Mouse (Mus musculus) right cerebral cortex, adult 18-20 months (tissue): ENCODE data around the gene Tpgs1.
"Not testable (repeated sequence)": the region's sequence is repeated elsewhere in the genome, so short reads cannot be mapped to it uniquely, and the experiment has no call there.

Experiments
- DNase-seq: peaks from one replicate; pipeline ENCODE4 v3.0.0; 2022; ENCODE audit warnings: mixed read lengths

Gene Tpgs1

DNA sequence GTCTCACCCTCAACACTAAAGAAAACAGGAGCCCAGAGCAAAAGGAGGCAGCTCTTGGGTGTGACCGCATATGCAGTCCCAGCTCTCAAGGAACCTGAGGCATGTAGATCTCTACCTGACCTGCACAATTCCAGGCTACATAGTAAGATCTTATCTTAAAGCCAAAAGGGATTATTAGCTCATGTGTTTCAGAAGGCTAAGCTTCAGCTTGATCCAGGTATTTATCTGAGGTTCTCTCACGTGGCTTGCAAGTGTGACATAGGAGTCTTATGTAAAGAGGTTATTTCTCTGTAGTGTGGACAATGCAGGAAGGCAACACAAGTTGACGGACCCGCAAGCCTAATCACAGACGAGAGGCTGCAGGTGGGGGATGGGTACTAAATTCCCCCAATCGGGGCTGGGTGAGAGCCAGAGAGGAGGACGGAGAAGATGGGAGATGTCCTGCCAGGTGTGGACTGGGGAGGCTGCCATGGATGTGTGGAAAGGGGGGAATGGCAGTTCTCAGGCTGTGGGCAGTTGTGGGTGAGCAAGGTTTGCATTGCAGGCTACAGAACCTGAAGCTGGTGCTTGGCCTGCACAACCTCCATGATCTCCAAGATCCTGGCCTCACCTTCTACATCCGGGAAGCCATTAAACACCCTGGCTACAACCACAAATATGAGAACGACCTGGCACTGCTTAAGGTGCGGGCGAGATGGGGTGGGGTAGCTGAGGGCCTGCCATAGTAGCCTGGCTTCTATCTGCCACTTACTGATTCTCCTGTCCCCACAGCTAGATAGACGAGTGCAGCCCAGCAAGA, 24.6 kb downstream of the Tpgs1 start:
- DNase-seq = no peak

GRCm38 (mm10) chr10:79694379-79694655, 25.1 kb downstream of the Tpgs1 start:
- DNase-seq = no peak

- peak; percentile 63 for DNase-seq
Observed at GRCm38 (mm10) chr10:79695231-79696128, 26.3 kb downstream of the Tpgs1 start.

DNA sequence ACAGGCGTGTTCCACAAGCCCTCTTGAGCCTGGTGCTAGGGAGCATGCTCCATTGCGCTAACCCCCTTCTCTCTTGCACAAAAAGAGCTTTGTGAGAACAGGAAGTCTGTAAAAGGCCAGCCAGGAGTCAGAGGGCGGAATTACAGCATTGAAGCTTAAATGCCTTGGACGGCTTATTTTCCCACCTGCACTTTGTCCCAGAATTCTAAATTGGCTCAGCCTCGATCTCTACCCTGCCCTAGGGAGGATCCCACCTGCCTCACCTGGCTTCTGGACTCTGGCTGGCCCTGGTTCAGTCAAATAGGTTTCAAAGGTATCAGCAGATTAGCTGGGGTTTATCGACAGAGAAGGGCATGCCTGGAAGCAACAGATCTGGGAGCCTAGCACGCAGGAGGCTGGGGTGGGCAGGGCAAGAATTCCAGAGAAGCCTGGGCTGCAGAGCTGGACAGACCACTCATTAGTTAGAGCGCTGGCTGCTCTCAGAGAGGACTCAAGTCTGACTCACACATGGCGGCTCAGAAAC, 27.0 kb downstream of the Tpgs1 start:
- no peak for DNase-seq

- no peak for DNase-seq
Observed at GRCm38 (mm10) chr10:79697916-79698315, 28.7 kb downstream of the Tpgs1 start.

DNA sequence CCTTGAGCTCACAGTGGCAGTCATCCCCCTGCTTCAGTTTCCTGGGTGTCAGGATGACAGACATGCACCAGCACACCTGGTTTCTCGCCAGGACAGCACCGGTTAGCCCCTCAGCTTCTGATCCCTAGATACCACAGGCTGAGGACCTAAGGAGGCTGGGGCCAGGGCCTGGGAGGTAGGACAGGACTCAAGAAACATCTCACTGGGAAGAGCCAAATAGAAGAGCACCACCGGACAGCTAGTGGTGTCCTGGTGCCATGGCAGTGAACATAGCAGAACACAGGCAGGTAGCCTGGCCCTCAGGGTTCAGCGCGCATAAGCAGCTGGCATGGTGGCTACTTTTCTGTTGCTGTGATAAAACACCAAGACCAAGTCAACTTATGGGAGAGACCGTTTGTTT, 29.3 kb downstream of the Tpgs1 start:
- DNase-seq = no peak

- no peak for DNase-seq
Observed at GRCm38 (mm10) chr10:79700676-79701075, 31.5 kb downstream of the Tpgs1 start.

GRCm38 (mm10) chr10:79701443-79702129, 32.4 kb downstream of the Tpgs1 start:
- DNase-seq = no peak

DNA sequence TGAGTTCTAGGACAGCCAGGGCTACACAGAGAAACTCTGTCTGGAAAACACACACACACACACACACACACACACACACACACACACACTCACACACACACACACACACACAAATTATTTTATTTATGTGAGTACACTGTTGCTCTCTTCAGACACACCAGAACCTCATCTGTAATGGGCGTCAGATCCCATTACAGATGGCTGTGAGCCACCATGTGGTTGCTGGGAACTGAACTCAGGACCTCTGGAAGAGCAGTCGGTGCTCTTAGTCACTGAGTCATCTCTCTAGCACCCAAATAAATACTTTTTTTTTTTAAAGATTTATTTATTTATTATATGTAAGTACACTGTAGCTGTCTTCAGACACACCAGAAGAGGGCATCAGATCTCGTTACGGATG, 33.8 kb downstream of the Tpgs1 start:
- not testable (repeated sequence) for DNase-seq

- DNase-seq = no peak
Observed at GRCm38 (mm10) chr10:79703541-79703940, 34.4 kb downstream of the Tpgs1 start.

GRCm38 (mm10) chr10:79704065-79704969, 35.1 kb downstream of the Tpgs1 start, which contains the start of gene Bsg:
Bsg (plus strand) TSS chr10:79704491.
- DNase-seq = peak; percentile 99

DNA sequence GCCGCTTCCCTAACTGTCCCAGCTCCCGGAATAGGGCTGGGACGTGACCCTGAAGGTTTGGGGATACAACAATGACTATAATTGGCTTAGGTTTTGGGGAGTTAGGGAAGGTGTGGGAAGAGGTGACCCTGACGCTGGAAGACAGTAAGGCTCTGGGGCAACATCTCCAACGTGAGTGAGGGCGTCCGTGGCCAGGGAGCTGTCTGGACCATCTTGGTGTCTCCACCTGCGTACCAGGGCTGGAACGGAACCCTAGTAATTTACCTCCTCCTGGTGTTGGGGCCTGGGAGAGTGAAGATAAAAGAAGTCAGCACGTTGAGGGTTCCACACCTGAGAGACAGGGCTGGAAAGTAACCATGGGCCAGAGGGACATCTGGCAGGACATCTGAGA, 35.8 kb downstream of the Tpgs1 start:
- DNase-seq = no peak

DNA sequence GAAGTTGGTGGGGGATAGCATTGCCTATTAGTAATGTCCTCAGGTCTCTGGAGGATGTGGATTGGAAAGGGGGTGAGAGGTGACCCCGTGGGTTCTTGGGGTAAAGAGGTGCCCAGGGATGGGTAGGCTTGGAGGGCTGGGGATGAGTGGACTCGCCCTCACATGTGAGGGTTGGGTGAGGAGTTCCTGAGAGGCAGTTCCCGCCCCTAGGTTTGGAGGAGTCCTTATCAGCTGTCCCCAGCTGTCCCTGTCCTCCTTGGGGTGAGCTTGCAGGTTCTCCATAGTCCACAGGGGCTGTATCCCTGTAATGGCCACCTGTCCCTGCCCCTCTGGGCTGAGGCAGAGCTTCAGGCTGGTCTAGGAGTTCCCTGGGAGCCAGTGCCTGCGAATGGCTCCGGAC, 36.8 kb downstream of the Tpgs1 start:
- DNase-seq = no peak

DNA sequence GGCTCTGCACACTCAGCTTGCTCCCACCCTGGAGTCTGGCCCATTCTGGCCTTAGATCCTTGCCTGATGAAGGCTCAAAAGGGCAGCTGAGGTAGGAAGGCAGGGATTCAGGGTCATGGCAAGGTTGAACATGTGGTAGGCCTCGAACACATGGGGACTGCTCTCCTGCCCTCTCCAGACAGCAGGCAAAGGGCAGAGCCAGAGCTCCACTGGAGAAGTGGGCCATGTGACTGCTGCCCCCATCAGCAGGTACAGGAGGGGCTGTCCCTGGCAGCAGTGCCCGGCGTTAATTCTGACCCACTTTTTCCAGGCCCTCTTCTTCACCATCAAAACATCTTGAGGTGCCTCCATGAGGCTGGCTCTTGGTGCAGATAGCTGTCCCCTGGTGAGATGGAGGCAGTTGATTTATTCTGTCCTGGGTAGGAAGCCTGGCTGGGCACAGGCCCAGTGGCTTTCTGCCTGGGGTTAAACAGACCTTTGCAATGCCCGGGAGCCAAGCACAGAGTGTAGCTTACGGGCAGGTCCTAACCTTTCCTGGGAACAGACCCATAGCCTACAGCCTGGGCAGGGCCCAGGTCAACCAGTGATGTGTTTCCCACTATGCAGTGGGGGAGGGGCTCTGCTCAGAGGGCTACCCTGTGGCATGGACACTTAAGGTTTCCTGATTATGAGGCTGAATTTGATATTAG, 37.4 kb downstream of the Tpgs1 start:
- no peak for DNase-seq

- DNase-seq = no peak
Observed at GRCm38 (mm10) chr10:79707162-79707561, 38.0 kb downstream of the Tpgs1 start.

DNA sequence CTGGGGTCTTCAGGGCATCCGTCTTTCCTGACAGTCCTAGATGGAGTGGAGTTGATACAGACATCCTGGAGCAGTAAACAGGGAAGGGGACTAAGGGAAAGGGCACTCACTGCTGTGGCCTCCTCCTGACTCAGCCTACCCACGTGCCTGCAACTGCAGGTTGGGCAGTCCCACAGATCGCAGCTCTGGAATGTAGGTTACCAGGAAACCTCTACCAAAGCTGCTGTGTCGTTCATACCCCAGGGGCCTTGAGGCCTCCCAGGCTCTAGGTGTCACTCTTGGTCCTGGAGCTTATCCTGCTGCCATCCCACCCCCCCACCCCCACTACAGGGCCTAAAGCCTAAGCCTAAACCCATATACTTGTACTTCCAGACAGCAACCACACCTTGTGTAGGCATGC, 38.6 kb downstream of the Tpgs1 start:
- no peak for DNase-seq

GRCm38 (mm10) chr10:79708668-79709067, 39.5 kb downstream of the Tpgs1 start:
- DNase-seq = no peak

- DNase-seq = no peak
Observed at GRCm38 (mm10) chr10:79709307-79709706, 40.1 kb downstream of the Tpgs1 start.

DNA sequence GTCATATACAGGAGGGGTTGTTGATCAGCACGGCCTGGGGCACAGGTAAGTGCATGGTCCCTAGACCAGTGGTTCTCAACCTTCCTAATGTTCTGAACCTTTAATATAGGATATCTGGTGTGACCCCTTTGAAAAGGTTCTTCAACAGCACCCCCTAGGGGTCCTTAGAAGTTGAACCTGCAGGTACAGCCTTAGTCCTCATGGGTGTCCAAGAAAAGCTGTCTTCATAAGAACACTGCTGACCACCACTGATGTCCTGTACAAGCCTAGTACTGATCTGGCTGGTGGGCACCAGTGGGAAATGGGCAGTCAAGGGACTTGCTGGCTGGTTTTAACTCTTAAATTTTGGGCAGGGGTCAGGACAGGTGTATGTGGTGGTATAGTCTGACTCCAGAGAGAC, 42.9 kb downstream of the Tpgs1 start:
- DNase-seq = no peak

DNA sequence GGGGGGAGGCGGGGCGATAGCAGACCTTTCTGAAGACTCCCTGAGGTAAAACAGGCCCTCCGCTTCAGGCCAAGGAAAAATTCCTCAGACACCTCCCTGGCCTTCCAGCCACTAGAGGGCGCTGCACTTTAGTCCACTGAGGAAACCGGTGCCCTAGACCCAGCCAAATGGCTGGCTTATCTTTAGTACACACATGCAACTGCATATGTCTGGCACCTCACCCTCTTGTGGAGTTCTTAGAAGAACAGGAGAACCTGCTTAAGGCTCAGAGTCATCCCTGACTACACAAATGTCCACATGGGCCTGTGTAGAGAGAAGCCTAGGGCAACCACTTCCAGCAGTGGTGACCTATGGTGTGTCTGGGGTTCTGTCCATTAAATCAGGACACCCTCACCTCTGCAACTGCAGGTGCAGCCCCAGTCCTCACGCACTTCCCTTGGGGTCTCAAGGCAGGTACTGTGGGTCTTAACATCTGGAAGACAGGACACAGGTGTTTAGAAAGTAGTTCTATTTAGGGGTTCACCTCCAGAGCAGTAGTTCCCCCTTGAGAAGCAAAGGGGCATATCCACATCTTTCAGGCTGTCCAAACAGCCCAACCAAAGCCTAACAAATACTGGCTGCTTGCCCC, 43.4 kb downstream of the Tpgs1 start:
- DNase-seq = peak; percentile 84

GRCm38 (mm10) chr10:79713163-79713562, 44.0 kb downstream of the Tpgs1 start:
- DNase-seq = no peak
